Mouse (Mus musculus) E14TG2a.4 (cell line): Measurements from ENCODE around the gene Rbms3.

Experiments used
- H3K27me3 ChIP-seq: 2 replicates; pipeline ENCODE4 v1.6.1; 2014; ENCODE audit warnings: low read length, control low read depth; ENCODE audit not compliant: insufficient read depth
- H3K36me3 ChIP-seq: 2 replicates; pipeline ENCODE4 v1.6.1; 2014; ENCODE audit warnings: low read length, control low read depth; ENCODE audit not compliant: insufficient read depth
- H3K4me1 ChIP-seq: replicated peaks from 2 replicates; pipeline ENCODE4 v1.6.1; 2014; ENCODE audit warnings: low read depth, low read length, control low read depth
- H3K4me3 ChIP-seq: replicated peaks from 2 replicates; pipeline ENCODE4 v1.5.1; 2014; ENCODE audit warnings: mild to moderate bottlenecking, low read length
- H3K9me3 ChIP-seq: 2 replicates; pipeline ENCODE4 v1.6.1; 2014; ENCODE audit warnings: low read length, control low read depth
- CTCF ChIP-seq: conservative IDR thresholded peaks from 2 replicates; pipeline ENCODE4 v1.5.1; 2014; ENCODE audit warnings: low read length
- NANOG ChIP-seq: IDR thresholded peaks from 2 replicates; pipeline ENCODE4 v1.6.1; 2014; ENCODE audit warnings: borderline replicate concordance, low read length, mixed read lengths
- POU5F1 ChIP-seq: IDR thresholded peaks from 2 replicates; pipeline ENCODE4 v1.6.1; 2014; ENCODE audit warnings: low read length, borderline replicate concordance

Gene Rbms3

GRCm38 (mm10) chr9:116807166-116808081 lies 822.3 kb downstream of the Rbms3 start:
- Histone ChIP-seq H3K27me3 (no peaks in the 10 kb centered on the region; the same call in 1 of the 2 replicates), H3K4me3 (no peak overlapping the region), H3K36me3 (no peaks in the 10 kb centered on the region), H3K4me1 (peaks cover 10% of the 10 kb centered on the region; the same call in 1 of the 2 replicates), H3K9me3 (no peaks in the 10 kb centered on the region)
- TF ChIP-seq POU5F1 (no peak), NANOG (no peak), CTCF (no peak)

GRCm38 (mm10) chr9:116803292-116803731 lies 826.4 kb downstream of the Rbms3 start:
- no peak overlapping the region for H3K4me3 ChIP-seq
- no peaks in the 10 kb centered on the region for H3K36me3 ChIP-seq
- peaks cover 10% of the 10 kb centered on the region; the same call in 1 of the 2 replicates for H3K4me1 ChIP-seq
- no peaks in the 10 kb centered on the region; the same call in 1 of the 2 replicates for H3K27me3 ChIP-seq
- no peak for TF ChIP-seq NANOG
- no peak for TF ChIP-seq CTCF
- TF ChIP-seq POU5F1, result no peak
- H3K9me3 ChIP-seq, result no peaks in the 10 kb centered on the region

GRCm38 (mm10) chr9:116802602-116803001 lies 827.1 kb downstream of the Rbms3 start:
- Histone ChIP-seq H3K4me1 (peaks cover 6% of the 10 kb centered on the region; the same call in 1 of the 2 replicates), H3K9me3 (no peaks in the 10 kb centered on the region), H3K36me3 (no peaks in the 10 kb centered on the region), H3K27me3 (no peaks in the 10 kb centered on the region; the same call in 1 of the 2 replicates), H3K4me3 (no peak overlapping the region)
- TF ChIP-seq NANOG (no peak), POU5F1 (no peak), CTCF (no peak)

- TF ChIP-seq CTCF (no peak), POU5F1 (no peak), NANOG (no peak)
- Histone ChIP-seq H3K4me3 (no peak overlapping the region), H3K9me3 (no peaks in the 10 kb centered on the region), H3K36me3 (no peaks in the 10 kb centered on the region), H3K27me3 (no peaks in the 10 kb centered on the region), H3K4me1 (no peaks in the 10 kb centered on the region)
These were observed 834.3 kb downstream of the Rbms3 start for GRCm38 (mm10) chr9:116795240-116795955.

GRCm38 (mm10) chr9:116791850-116792249 lies 837.9 kb downstream of the Rbms3 start:
- no peak overlapping the region for H3K4me3 ChIP-seq
- no peaks in the 10 kb centered on the region for H3K27me3 ChIP-seq
- no peaks in the 10 kb centered on the region for H3K36me3 ChIP-seq
- H3K4me1 ChIP-seq, result no peaks in the 10 kb centered on the region
- H3K9me3 ChIP-seq, result no peaks in the 10 kb centered on the region
- TF ChIP-seq CTCF (no peak), POU5F1 (no peak), NANOG (no peak)

GRCm38 (mm10) chr9:116786136-116787046 lies 843.3 kb downstream of the Rbms3 start:
- H3K9me3 ChIP-seq, result no peaks in the 10 kb centered on the region
- no peaks in the 10 kb centered on the region for H3K4me1 ChIP-seq
- H3K27me3 ChIP-seq, result no peaks in the 10 kb centered on the region
- no peak overlapping the region for H3K4me3 ChIP-seq
- TF ChIP-seq CTCF, result no peak
- TF ChIP-seq NANOG, result no peak
- TF ChIP-seq POU5F1, result no peak
- no peaks in the 10 kb centered on the region for H3K36me3 ChIP-seq

- Histone ChIP-seq H3K4me1 (no peaks in the 10 kb centered on the region), H3K4me3 (no peak overlapping the region), H3K36me3 (no peaks in the 10 kb centered on the region), H3K27me3 (no peaks in the 10 kb centered on the region), H3K9me3 (peaks cover 4% of the 10 kb centered on the region; the same call in 1 of the 2 replicates)
- TF ChIP-seq CTCF (no peak), POU5F1 (no peak), NANOG (no peak)
These were observed 857.9 kb downstream of the Rbms3 start for GRCm38 (mm10) chr9:116771820-116772219.
